Mouse (Mus musculus) stomach, embryonic 16.5 days (tissue): Measurements from ENCODE around the gene Crtac1. TPM values are rescaled to one million over a fixed set of nuclear protein-coding genes. Genes with fewer than 3 reads are reported as not detected.

Source experiments
- microRNA-seq: library from miRNA; unstranded; fragments of <30 nt; microRNA quantifications from one replicate; pipeline ENCODE4, GENCODE M21; 2016
- polyA plus RNA-seq: library from polyadenylated mRNA; unstranded; fragments of >200 nt; fragmentation: Nextera tagmentation; extraction: Ambion mirVana; gene quantifications from 2 replicates; pipeline ENCODE4 v1.2.1, GENCODE M21; 2015

Gene Crtac1
- polyA plus RNA-seq, 1 experiment from 2014 or later, result 3.9 TPM

Small RNAs within 50 kb of the gene (microRNA-seq; reads per million reads assigned to microRNA genes)
- not detected for gene Gm26339
- gene Mir3085, result 0.50 reads per million

Other genes starting within 250 kb of the Crtac1 start
- gene Sfrp5, start 229.5 kb downstream of the Crtac1 start, polyA plus RNA-seq, result 6.7 and 6.9 TPM in 2 replicates
- 1.1 and 1.2 TPM in 2 replicates for gene Golga7b, start 184.2 kb downstream of the Crtac1 start, polyA plus RNA-seq
- gene R3hcc1l, start 87.0 kb upstream of the Crtac1 start, polyA plus RNA-seq, result 22.2 and 22.8 TPM in 2 replicates
- gene Loxl4, start 181.0 kb upstream of the Crtac1 start, polyA plus RNA-seq, result 5.0 and 5.1 TPM in 2 replicates